Mouse (Mus musculus): ENCODE measurements at regions not wholly inside any gene's neighbourhood (a gene's known extent, or its start where the extent isn't known, plus 50 kb on each side); places are given as distances from the start of the nearest gene placed in this dataset.
A peak's percentile ranks its signal among the peaks of the same experiment; 100 is the strongest.

DNA sequence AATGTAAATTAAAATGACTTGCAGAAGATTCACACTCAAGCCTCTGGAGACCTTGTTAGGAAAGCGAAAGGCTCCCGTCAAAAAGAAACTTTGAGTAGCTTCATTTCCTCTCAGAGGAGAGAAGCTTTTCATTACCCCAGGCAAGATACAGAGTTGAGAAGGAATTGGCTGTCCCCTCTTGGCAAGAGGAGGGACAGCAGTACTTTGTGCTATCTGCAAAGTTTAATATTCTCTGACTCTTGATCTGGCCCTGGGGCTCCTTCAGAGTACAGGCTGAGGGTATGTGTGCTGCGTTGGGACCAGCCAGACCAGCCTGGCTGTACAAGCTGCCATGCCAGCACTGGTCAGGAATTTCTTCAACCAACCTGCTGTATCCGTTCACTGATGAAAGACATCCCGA lies 525.4 kb downstream of the Amy2a5 start:
- 64% methylated on average over 5 of the region's 5 CpGs for WGBS
- no peak overlapping the region for H3K4me3 ChIP-seq (ENCODE audit: low read depth, low read length)
- ATAC-seq (ENCODE audit: low read depth) (no peak), DNase-seq (ENCODE audit: low spot score) (no peak)
- no peak overlapping the region for H3K27ac ChIP-seq (replicated peaks; ENCODE audit: low read depth, low read length)
- no peaks in the 10 kb centered on the region for H3K4me1 ChIP-seq (ENCODE audit: control insufficient read depth, insufficient read depth, low read length)
- H3K36me3 ChIP-seq (ENCODE audit: control insufficient read depth, insufficient read depth, low read length): no peaks in the 10 kb centered on the region
- H3K9ac ChIP-seq (ENCODE audit: low read depth, low read length): no peak overlapping the region
- no peak overlapping the region for H3K4me2 ChIP-seq (ENCODE audit: low read depth, low read length)
- H3K9me3 ChIP-seq (ENCODE audit: control insufficient read depth, low read length): no peaks in the 10 kb centered on the region
- H3K27me3 ChIP-seq (replicated peaks; ENCODE audit: control insufficient read depth, insufficient read depth, low read length): no peaks in the 10 kb centered on the region

DNA sequence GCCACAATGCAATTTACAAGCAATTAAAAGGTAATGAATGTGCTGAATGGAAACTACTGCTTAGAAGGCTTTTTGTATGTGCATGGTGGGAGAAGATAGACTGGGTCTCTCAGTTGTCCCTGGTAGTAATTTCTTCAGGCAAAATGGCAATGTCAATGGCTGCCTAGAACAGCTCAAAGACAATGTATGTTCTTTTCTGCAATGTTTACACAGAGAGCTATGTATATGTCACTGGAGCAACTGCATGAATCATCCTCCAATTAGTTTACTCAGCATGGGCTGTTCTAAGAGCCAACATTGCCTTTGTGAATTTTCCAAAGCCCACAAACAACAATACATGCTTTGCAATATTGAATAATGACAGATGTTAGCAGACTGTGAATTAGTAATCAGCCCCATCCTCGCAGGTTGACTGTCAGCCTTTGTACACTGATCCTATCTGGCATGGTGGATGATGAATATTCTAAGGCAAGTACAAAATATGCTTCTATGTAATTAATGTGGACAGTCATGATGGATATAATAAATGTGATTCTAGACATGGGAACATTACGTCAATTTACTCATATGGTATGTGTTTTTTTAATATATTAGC lies 559.0 kb downstream of the Amy2a5 start:
- Histone ChIP-seq H3K9ac (ENCODE audit: low read depth, low read length) (no peak overlapping the region), H3K36me3 (ENCODE audit: control insufficient read depth, insufficient read depth, low read length) (no peaks in the 10 kb centered on the region), H3K27me3 (replicated peaks; ENCODE audit: control insufficient read depth, insufficient read depth, low read length) (no peaks in the 10 kb centered on the region), H3K4me1 (ENCODE audit: control insufficient read depth, insufficient read depth, low read length) (no peaks in the 10 kb centered on the region), H3K27ac (replicated peaks; ENCODE audit: low read depth, low read length) (no peak overlapping the region), H3K4me2 (ENCODE audit: low read depth, low read length) (no peak overlapping the region), H3K4me3 (ENCODE audit: low read depth, low read length) (no peak overlapping the region), H3K9me3 (ENCODE audit: control insufficient read depth, low read length) (no peaks in the 10 kb centered on the region)
- 69% methylated on average over 2 of the region's 2 CpGs for WGBS
- DNase-seq (ENCODE audit: low spot score) (peak; percentile 0), ATAC-seq (ENCODE audit: low read depth) (no peak)

DNA sequence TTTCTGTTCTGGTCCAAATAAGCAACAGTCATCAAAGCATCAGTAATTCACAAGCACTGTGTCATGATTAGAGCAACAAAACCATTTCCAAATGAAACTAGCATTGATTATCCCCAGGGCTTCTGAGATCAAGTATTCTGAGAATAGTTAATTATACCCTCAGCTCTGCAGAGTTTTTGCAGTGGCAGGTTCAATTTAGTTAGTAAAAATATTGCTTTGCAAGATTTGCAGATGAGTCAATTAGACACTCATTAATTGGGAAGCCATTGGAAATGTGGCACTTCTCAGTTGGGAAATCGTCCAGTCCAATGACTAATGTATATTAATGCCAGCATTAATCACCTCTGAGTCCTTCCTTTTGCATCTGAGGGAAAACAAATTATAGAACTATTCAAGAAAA lies 570.5 kb downstream of the Amy2a5 start:
- H3K9me3 ChIP-seq (ENCODE audit: control insufficient read depth, low read length): no peaks in the 10 kb centered on the region
- H3K9ac ChIP-seq (ENCODE audit: low read depth, low read length): no peak overlapping the region
- H3K4me2 ChIP-seq (ENCODE audit: low read depth, low read length): no peak overlapping the region
- no peaks in the 10 kb centered on the region for H3K27me3 ChIP-seq (replicated peaks; ENCODE audit: control insufficient read depth, insufficient read depth, low read length)
- WGBS: 57% methylated on average over 1 of the region's 1 CpGs
- ATAC-seq (ENCODE audit: low read depth) (no peak), DNase-seq (ENCODE audit: low spot score) (no peak)
- no peak overlapping the region for H3K4me3 ChIP-seq (ENCODE audit: low read depth, low read length)
- no peak overlapping the region for H3K27ac ChIP-seq (replicated peaks; ENCODE audit: low read depth, low read length)
- H3K4me1 ChIP-seq (ENCODE audit: control insufficient read depth, insufficient read depth, low read length): no peaks in the 10 kb centered on the region
- H3K36me3 ChIP-seq (ENCODE audit: control insufficient read depth, insufficient read depth, low read length): no peaks in the 10 kb centered on the region

DNA sequence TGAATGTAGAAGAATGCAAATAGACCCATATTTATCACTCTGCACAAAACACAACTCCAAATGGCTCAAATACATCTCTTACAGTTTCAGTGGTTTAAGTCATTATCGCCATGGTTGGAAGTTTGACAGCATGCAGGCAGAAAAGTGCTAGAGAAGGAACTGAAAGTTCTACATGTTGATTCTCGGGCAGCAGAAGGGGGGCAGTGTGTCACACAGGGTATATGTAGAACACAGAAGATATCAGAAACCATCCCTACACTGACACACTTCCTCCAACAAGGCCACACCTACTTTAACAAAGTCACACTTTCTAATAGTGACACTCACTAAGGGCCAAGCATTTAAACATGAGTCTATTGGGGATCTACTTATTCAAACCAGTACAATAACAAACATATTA lies 620.1 kb downstream of the Amy2a5 start:
- WGBS: 80% methylated on average over 2 of the region's 2 CpGs
- no peak overlapping the region for H3K4me3 ChIP-seq (ENCODE audit: low read depth, low read length)

DNA sequence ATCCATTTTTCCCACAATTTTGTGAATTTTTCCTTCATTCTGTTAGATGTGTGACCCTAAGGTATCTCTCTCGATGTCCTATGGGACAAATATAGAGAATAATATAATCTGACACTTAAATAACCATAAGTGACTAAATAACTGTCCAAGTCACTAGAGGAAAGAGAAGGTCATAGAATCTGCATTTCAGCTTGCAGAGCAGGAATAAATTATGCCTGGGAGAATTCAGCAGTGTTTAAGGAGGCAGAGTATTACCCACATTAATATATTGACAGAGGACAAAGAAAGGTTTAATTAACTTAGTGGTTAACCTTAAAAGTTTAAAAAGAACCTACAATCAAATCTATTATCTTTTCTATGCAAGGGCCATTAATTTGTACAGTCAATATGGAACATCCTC lies 655.2 kb downstream of the Amy2a5 start:
- H3K9me3 ChIP-seq (ENCODE audit: control insufficient read depth, low read length): no peaks in the 10 kb centered on the region
- H3K27ac ChIP-seq (replicated peaks; ENCODE audit: low read depth, low read length): no peak overlapping the region
- DNase-seq (ENCODE audit: low spot score) (no peak), ATAC-seq (ENCODE audit: low read depth) (no peak)
- WGBS: 73% methylated on average over 1 of the region's 1 CpGs
- H3K4me3 ChIP-seq (ENCODE audit: low read depth, low read length): no peak overlapping the region
- H3K9ac ChIP-seq (ENCODE audit: low read depth, low read length): no peak overlapping the region
- H3K36me3 ChIP-seq (ENCODE audit: control insufficient read depth, insufficient read depth, low read length): no peaks in the 10 kb centered on the region
- H3K4me1 ChIP-seq (ENCODE audit: control insufficient read depth, insufficient read depth, low read length): no peaks in the 10 kb centered on the region
- H3K27me3 ChIP-seq (replicated peaks; ENCODE audit: control insufficient read depth, insufficient read depth, low read length): no peaks in the 10 kb centered on the region
- no peak overlapping the region for H3K4me2 ChIP-seq (ENCODE audit: low read depth, low read length)

More for the DNA sequence above, 620.1 kb downstream of the Amy2a5 start:
- no peaks in the 10 kb centered on the region for H3K27me3 ChIP-seq (replicated peaks; ENCODE audit: control insufficient read depth, insufficient read depth, low read length)
- no peak overlapping the region for H3K27ac ChIP-seq (replicated peaks; ENCODE audit: low read depth, low read length)
- no peak overlapping the region for H3K4me2 ChIP-seq (ENCODE audit: low read depth, low read length)
- H3K4me1 ChIP-seq (ENCODE audit: control insufficient read depth, insufficient read depth, low read length): no peaks in the 10 kb centered on the region
- no peaks in the 10 kb centered on the region for H3K36me3 ChIP-seq (ENCODE audit: control insufficient read depth, insufficient read depth, low read length)
- no peak for DNase-seq (ENCODE audit: low spot score)
- ATAC-seq (ENCODE audit: low read depth): no peak
- H3K9me3 ChIP-seq (ENCODE audit: control insufficient read depth, low read length): no peaks in the 10 kb centered on the region
- H3K9ac ChIP-seq (ENCODE audit: low read depth, low read length): no peak overlapping the region

DNA sequence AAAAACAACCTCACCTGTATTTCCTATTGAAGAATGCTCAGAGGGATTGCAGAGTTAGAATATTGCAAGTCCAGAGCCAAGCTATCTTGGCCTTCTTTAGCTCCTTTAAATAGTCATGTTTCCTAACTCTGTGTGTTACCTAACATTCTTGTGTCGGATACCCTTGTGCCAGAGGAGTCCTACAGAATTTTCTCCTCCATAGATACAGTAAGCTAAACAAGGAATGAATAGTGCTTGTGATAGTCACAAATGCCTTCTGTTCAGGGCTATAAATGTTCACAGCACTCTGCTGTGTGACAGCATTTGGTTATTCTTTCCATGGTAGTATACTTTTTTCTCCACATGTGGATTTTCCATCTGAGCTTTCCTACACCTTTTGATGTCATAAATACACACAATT lies 676.3 kb downstream of the Amy2a5 start:
- no peak for ATAC-seq (ENCODE audit: low read depth)
- WGBS: 90% methylated on average over 1 of the region's 1 CpGs
- no peaks in the 10 kb centered on the region for H3K9me3 ChIP-seq (ENCODE audit: control insufficient read depth, low read length)
- no peak overlapping the region for H3K9ac ChIP-seq (ENCODE audit: low read depth, low read length)
- H3K36me3 ChIP-seq (ENCODE audit: control insufficient read depth, insufficient read depth, low read length): no peaks in the 10 kb centered on the region
- no peak for DNase-seq (ENCODE audit: low spot score)
- H3K4me3 ChIP-seq (ENCODE audit: low read depth, low read length): no peak overlapping the region
- H3K27ac ChIP-seq (replicated peaks; ENCODE audit: low read depth, low read length): no peak overlapping the region
- no peaks in the 10 kb centered on the region for H3K27me3 ChIP-seq (replicated peaks; ENCODE audit: control insufficient read depth, insufficient read depth, low read length)
- H3K4me1 ChIP-seq (ENCODE audit: control insufficient read depth, insufficient read depth, low read length): no peaks in the 10 kb centered on the region
- H3K4me2 ChIP-seq (ENCODE audit: low read depth, low read length): no peak overlapping the region
